Mouse (Mus musculus): Measurements from ENCODE around the gene Olfr1447.

Olfr1447 gene

GRCm38 (mm10) chr19:12903643-12904042, at the start of gene Olfr1447:
TSS of gene Olfr1447 (minus strand) at chr19:12903743.
- DNase-seq: no peak

GRCm38 (mm10) chr19:12949958-12950357, 46.4 kb upstream of the Olfr1447 start, which contains the start of gene Olfr1450:
TSS of gene Olfr1450 (plus strand) at chr19:12950258.
- no peak for DNase-seq

- no peak for DNase-seq
Measured at GRCm38 (mm10) chr19:12930540-12930939, 27.0 kb upstream of the Olfr1447 start, which contains the start of gene Olfr1449. TSS of gene Olfr1449 (plus strand) at chr19:12930840.

GRCm38 (mm10) chr19:12924319-12924718, 20.8 kb upstream of the Olfr1447 start, which contains the start of gene Olfr1448:
TSS of gene Olfr1448 (minus strand) at chr19:12924419.
- no peak for DNase-seq

GRCm38 (mm10) chr19:12893424-12893823, 10.1 kb downstream of the Olfr1447 start, which contains the start of gene Olfr1446:
TSS of gene Olfr1446 (minus strand) at chr19:12893524.
- no peak for DNase-seq

- no peak for DNase-seq
Measured at GRCm38 (mm10) chr19:12883555-12883954, 20.0 kb downstream of the Olfr1447 start, which contains the start of gene Olfr1445. TSS of gene Olfr1445 (plus strand) at chr19:12883855.

GRCm38 (mm10) chr19:12856983-12857382, 46.6 kb downstream of the Olfr1447 start, which contains the start of gene Olfr1444:
TSS of gene Olfr1444 (plus strand) at chr19:12857283.
- no peak for DNase-seq
